Mouse (Mus musculus): ENCODE results near the gene Gm10663. TPM values are rescaled to one million over a fixed set of nuclear protein-coding genes. Genes with fewer than 3 reads are reported as not detected.

Gene Gm10663
- polyA plus RNA-seq, 1 experiment: not detected

DNA sequence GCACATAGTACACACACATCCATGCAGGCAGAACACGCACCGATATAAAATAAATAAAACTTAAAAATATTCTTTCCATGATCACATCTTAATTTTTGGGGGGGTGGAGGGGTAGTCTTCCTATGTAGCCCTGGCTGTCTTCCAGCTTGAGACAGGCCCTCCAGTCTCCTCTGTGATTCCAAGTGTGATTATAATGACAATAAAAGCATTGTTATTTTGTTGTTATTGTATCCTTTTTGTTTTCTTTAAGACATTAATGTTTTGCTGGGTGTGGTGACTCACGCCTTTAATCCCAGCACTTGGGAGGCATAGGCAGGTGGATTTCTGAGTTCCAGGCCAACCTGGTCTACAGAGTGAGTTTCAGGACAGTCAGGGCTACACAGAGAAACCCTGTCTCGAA is 27.0 kb upstream of the Gm10663 start:
- Histone ChIP-seq H3K4me1 (ENCODE audit: control insufficient read depth, insufficient read depth, low read length) (no peaks in the 10 kb centered on the region), H3K27ac (ENCODE audit: insufficient read depth, low read depth, low read length) (no peak overlapping the region), H3K4me3 (ENCODE audit: insufficient read depth, low read length) (no peak overlapping the region)
- no peak for TF ChIP-seq CTCF (IDR thresholded peaks at IDR 0.05; ENCODE audit: low read depth, low read length)
- no peak for TF ChIP-seq POLR2A (IDR thresholded peaks at IDR 0.05; ENCODE audit: borderline replicate concordance, low read depth, low read length)

DNA sequence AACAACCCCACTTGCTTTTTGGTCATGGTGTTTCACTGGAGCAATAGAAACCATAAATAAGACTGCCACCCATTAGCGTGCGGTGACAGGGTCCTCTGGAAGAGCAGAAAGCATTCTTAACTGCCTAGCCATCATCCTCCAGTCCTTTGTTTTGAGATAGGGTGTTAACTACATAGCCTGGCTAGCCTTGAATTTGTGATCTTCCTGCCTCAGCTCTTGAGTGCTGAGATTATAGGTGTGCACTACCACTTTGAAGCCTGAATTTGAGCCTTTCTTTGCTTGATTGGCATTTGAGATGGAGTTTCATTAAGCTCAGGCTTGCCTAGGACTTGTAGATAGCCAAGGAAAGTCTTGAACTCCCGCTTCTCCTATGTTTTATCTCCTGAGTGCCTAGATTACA is 21.3 kb upstream of the Gm10663 start:
- no peaks in the 10 kb centered on the region for H3K4me1 ChIP-seq (ENCODE audit: control insufficient read depth, insufficient read depth, low read length)
- H3K27ac ChIP-seq (ENCODE audit: insufficient read depth, low read depth, low read length): no peak overlapping the region
- TF ChIP-seq POLR2A (IDR thresholded peaks at IDR 0.05; ENCODE audit: borderline replicate concordance, low read depth, low read length) (no peak), CTCF (IDR thresholded peaks at IDR 0.05; ENCODE audit: low read depth, low read length) (no peak)
- no peak overlapping the region for H3K4me3 ChIP-seq (ENCODE audit: insufficient read depth, low read length)

DNA sequence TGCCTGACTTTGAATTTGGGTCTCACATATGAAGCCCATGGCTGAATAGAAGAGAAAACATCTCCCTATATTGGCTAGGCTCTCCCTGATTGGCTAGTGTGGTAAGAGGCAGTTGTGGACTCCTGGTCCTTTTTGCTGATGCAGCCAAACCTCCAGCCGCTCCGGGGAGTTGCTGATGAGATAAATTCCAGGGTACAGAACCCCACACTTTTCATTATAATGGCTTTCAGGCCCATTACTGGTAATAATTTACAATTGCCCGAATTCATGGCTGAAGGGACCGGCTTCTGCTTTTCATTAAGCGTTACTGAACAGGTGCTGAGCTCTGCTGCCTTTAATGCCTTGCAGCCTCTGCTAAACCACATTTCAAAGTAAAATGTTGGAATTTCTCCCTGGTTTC is 20.9 kb upstream of the Gm10663 start:
- Histone ChIP-seq H3K4me1 (ENCODE audit: control insufficient read depth, insufficient read depth, low read length) (no peaks in the 10 kb centered on the region), H3K4me3 (ENCODE audit: insufficient read depth, low read length) (no peak overlapping the region), H3K27ac (ENCODE audit: insufficient read depth, low read depth, low read length) (no peak overlapping the region)
- TF ChIP-seq CTCF (IDR thresholded peaks at IDR 0.05; ENCODE audit: low read depth, low read length) (no peak), POLR2A (IDR thresholded peaks at IDR 0.05; ENCODE audit: borderline replicate concordance, low read depth, low read length) (no peak)

DNA sequence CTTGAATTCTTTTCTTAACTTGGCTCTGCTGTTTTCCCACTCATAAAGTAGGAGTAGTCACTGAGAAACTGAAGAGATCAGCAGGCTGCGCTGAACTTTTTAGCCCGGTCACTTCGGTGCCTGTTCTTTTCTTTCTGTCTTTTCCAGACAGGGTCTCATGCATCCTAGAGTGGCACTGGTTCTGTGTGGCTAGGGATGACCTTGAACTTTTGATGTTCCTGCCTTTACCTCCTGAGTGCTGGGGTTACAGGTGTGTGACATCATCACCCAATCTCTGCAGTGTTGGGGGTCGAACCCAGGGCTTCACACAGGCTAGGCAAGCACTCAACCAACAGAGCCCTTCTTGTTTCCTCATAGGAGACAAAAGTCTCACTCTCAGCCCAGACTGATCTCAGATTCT is 18.1 kb upstream of the Gm10663 start:
- TF ChIP-seq POLR2A (IDR thresholded peaks at IDR 0.05; ENCODE audit: borderline replicate concordance, low read depth, low read length) (no peak), CTCF (IDR thresholded peaks at IDR 0.05; ENCODE audit: low read depth, low read length) (no peak)
- Histone ChIP-seq H3K4me3 (ENCODE audit: insufficient read depth, low read length) (no peak overlapping the region), H3K27ac (ENCODE audit: insufficient read depth, low read depth, low read length) (no peak overlapping the region)

DNA sequence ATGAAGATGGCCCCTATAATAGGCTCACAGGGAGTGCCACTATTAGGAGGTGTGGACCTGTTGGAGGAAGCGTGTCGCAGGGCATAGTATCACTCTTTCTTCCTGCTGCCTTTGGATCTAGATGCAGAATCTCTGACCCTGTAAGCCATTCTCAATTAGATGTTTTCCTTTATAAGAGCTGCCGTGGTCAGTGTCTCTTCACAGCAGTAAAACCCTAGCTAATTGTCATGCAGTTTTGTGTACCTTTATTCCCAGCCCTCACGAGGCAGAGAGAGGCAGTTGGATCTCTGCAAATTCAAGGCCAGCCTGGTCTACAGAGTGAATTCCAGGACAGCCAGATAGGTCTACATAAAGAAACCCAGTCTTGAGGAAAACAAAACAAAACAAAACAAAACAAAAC is 12.6 kb upstream of the Gm10663 start:
- no peak for TF ChIP-seq CTCF (IDR thresholded peaks at IDR 0.05; ENCODE audit: low read depth, low read length)
- TF ChIP-seq POLR2A (IDR thresholded peaks at IDR 0.05; ENCODE audit: borderline replicate concordance, low read depth, low read length): no peak
- Histone ChIP-seq H3K4me1 (ENCODE audit: control insufficient read depth, insufficient read depth, low read length) (no peaks in the 10 kb centered on the region), H3K4me3 (ENCODE audit: insufficient read depth, low read length) (no peak overlapping the region), H3K27ac (ENCODE audit: insufficient read depth, low read depth, low read length) (no peak overlapping the region)

More for the DNA sequence above, 18.1 kb upstream of the Gm10663 start:
- H3K4me1 ChIP-seq (ENCODE audit: control insufficient read depth, insufficient read depth, low read length): no peaks in the 10 kb centered on the region

DNA sequence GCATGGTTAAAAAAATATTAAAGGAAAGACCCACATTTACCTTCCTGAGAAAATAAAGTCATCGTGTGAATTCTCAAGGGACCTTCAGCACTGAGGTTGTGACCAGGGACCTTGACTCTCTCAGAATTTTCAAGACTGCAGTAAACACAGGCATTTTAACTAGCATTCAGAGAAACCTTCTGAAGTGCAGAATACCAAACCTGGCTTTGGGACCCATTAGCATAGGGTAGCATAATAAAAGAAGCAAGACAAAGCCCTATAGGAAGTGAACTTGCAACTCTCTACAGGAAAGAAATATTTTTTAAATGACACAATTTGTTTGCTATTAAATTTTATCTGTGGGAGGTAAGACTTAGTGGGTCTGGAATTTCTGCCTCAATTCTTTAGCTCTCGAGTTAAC is 10.8 kb upstream of the Gm10663 start:
- no peak overlapping the region for H3K4me3 ChIP-seq (ENCODE audit: insufficient read depth, low read length)
- H3K4me1 ChIP-seq (ENCODE audit: control insufficient read depth, insufficient read depth, low read length): no peaks in the 10 kb centered on the region
- TF ChIP-seq CTCF (IDR thresholded peaks at IDR 0.05; ENCODE audit: low read depth, low read length) (no peak), POLR2A (IDR thresholded peaks at IDR 0.05; ENCODE audit: borderline replicate concordance, low read depth, low read length) (no peak)
- H3K27ac ChIP-seq (ENCODE audit: insufficient read depth, low read depth, low read length): no peak overlapping the region

DNA sequence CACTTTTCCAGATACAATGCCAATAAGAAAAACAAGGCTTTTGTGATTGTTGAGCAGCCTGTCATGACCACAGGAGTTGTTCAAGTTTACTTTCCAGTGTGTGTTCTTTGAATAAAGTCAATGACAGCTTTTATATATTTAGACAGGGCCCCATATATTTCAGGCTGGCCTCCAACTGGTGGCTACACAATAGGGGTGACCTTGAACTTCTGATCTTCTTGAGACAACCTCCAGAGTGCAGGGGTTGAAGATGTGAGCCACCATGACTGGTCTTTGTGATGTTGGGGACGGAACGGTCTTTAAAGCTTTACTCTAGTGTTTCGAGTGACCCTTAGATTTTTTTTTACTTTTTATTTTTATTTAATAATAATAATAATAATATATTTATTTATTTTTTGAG is 9.2 kb upstream of the Gm10663 start:
- Histone ChIP-seq H3K4me3 (ENCODE audit: insufficient read depth, low read length) (no peak overlapping the region), H3K27ac (ENCODE audit: insufficient read depth, low read depth, low read length) (no peak overlapping the region), H3K4me1 (ENCODE audit: control insufficient read depth, insufficient read depth, low read length) (no peaks in the 10 kb centered on the region)
- TF ChIP-seq POLR2A (IDR thresholded peaks at IDR 0.05; ENCODE audit: borderline replicate concordance, low read depth, low read length) (no peak), CTCF (IDR thresholded peaks at IDR 0.05; ENCODE audit: low read depth, low read length) (no peak)

DNA sequence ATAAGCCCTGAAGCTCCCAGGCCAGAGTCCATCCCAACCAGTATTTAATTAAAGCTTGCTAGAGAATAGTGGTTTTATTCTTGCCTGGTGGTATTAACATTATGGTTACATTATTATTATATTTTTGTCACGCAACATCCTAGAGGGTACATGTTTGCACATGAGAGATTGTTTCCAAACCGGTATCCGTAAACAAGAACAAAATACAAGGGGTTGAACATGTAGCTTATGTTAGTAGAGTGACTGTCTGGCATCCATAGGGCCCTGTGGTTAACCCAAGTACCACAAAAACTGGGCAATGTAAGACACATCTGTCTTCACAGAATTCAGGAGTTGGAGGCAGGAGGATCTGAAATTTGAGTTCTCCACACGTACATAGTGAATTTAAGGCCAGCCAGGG is 7.8 kb upstream of the Gm10663 start:
- H3K4me1 ChIP-seq (ENCODE audit: control insufficient read depth, insufficient read depth, low read length): no peaks in the 10 kb centered on the region

DNA sequence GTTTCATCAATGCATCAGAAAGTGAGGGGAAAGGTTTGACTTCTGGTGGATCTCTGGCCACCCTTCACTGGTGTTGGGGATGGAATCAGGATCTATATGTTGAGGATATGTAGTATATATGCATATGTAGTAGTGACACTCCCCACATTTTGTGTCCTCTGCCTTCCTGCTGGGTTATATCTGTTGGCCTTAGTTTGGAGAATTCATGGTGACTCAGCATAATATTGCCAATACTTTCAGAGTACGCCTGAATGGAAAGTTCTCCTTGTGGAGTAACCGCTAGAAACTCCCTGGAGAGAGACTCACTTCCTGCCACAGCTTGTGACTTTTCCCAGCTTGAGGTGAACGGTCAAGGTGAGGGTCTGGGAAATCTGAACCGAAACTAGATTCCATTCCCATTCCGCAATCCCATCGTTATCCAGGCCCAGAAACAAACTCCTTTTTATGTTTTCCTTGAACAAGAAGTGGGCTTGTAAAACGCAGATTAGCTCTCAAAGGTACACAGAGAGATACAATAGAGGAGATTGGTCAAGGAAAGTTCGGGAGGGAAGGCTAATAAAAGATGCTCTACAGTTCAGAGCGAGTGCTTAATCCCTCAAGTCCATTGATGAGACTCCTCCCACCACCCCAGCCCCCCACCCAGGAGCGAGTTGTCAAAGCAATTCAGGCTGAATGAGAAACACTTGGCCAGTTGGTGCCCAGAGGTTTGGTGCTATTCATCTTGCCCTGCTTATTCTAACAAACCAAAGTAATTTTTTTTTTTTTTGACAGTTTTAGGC is 7.0 kb upstream of the Gm10663 start:
- TF ChIP-seq CTCF (IDR thresholded peaks at IDR 0.05; ENCODE audit: low read depth, low read length) (no peak), POLR2A (IDR thresholded peaks at IDR 0.05; ENCODE audit: borderline replicate concordance, low read depth, low read length) (no peak)
- no peak overlapping the region for H3K27ac ChIP-seq (ENCODE audit: insufficient read depth, low read depth, low read length)
- no peaks in the 10 kb centered on the region for H3K4me1 ChIP-seq (ENCODE audit: control insufficient read depth, insufficient read depth, low read length)
- no peak overlapping the region for H3K4me3 ChIP-seq (ENCODE audit: insufficient read depth, low read length)

More for the DNA sequence above, 7.8 kb upstream of the Gm10663 start:
- Histone ChIP-seq H3K27ac (ENCODE audit: insufficient read depth, low read depth, low read length) (no peak overlapping the region), H3K4me3 (ENCODE audit: insufficient read depth, low read length) (no peak overlapping the region)
- no peak for TF ChIP-seq CTCF (IDR thresholded peaks at IDR 0.05; ENCODE audit: low read depth, low read length)
- TF ChIP-seq POLR2A (IDR thresholded peaks at IDR 0.05; ENCODE audit: borderline replicate concordance, low read depth, low read length): no peak

DNA sequence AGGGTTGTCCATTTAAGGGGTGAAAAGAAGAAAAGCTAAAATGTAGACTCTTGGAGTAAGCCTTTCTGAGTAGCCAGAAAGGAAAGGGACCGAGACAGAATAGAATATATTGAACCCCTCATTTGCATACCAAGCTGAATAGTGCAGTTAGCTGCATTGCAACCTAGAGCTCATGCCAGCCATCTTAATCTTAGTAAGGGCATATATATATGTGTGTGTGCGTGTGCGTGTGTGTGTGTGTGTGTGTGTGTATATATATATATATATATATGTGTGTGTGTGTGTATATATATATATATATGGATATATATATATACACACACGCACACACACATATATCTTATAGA is 6.4 kb upstream of the Gm10663 start:
- Histone ChIP-seq H3K4me1 (ENCODE audit: control insufficient read depth, insufficient read depth, low read length) (no peaks in the 10 kb centered on the region), H3K27ac (ENCODE audit: insufficient read depth, low read depth, low read length) (no peak overlapping the region), H3K4me3 (ENCODE audit: insufficient read depth, low read length) (no peak overlapping the region)
- TF ChIP-seq POLR2A (IDR thresholded peaks at IDR 0.05; ENCODE audit: borderline replicate concordance, low read depth, low read length) (no peak), CTCF (IDR thresholded peaks at IDR 0.05; ENCODE audit: low read depth, low read length) (no peak)

Measured in bone marrow macrophage, adult 2 months (primary cell).